Mouse (Mus musculus) kidney, adult 2 months (tissue): ENCODE results near the gene Htr1d. TPM values are rescaled to one million over a fixed set of nuclear protein-coding genes. Genes with fewer than 3 reads are reported as not detected.

Experiments used
- DNase-seq: peaks from one replicate; pipeline ENCODE4 v3.0.0; 2021
- H3K27ac ChIP-seq: fragments of 200-500 bp; 2 replicates; pipeline ENCODE4 v1.5.1; 2012; ENCODE audit warnings: low read depth, low read length, control low read depth, inconsistent platforms; ENCODE audit not compliant: insufficient read depth
- H3K27me3 ChIP-seq: fragments of 200-500 bp; replicated peaks from 2 replicates; pipeline ENCODE4 v1.6.1; 2012; ENCODE audit warnings: mild to moderate bottlenecking, moderate library complexity, low read length, inconsistent platforms; ENCODE audit not compliant: control insufficient read depth, insufficient read depth
- H3K36me3 ChIP-seq: fragments of 200-500 bp; 2 replicates; pipeline ENCODE4 v1.6.1; 2012; ENCODE audit warnings: mild to moderate bottlenecking, moderate library complexity, low read length, inconsistent platforms; ENCODE audit not compliant: control insufficient read depth, insufficient read depth
- H3K4me1 ChIP-seq: fragments of 200-500 bp; 2 replicates; pipeline ENCODE4 v1.6.1; 2011; ENCODE audit warnings: low read length; ENCODE audit not compliant: control insufficient read depth, insufficient read depth
- H3K4me3 ChIP-seq: fragments of 200-500 bp; 2 replicates; pipeline ENCODE4 v1.5.1; 2011; ENCODE audit warnings: mild to moderate bottlenecking, low read depth, low read length, control low read depth; ENCODE audit not compliant: insufficient read depth
- CTCF ChIP-seq: fragments of 200-500 bp; conservative IDR thresholded peaks from 2 replicates; pipeline ENCODE4 v1.5.1; 2011; ENCODE audit warnings: low read depth, mild to moderate bottlenecking, control low read depth, low read length, moderate library complexity, mixed read lengths; ENCODE audit not compliant: insufficient read depth, insufficient read length
- POLR2A ChIP-seq: fragments of 200-500 bp; IDR thresholded peaks from one replicate; pipeline ENCODE4 v1.6.1; 2011; ENCODE audit warnings: low read depth, low read length, control low read depth
- WGBS: fragments of 180-500 bp; shearing (Covaris S2); methylation state at CpG from one replicate; pipeline ENCODE4 v1.1.7; 2018; 5-methylcytosine and 5-hydroxymethylcytosine counted together
- polyA plus RNA-seq: library from polyadenylated mRNA; depleted of rRNA; stranded (reverse); fragments of >200 nt; gene quantifications from 2 replicates; pipeline ENCODE4 v1.2.3, GENCODE M21; 2012

Gene Htr1d
- polyA plus RNA-seq, 1 experiment = not detected

- TF ChIP-seq POLR2A (no peak), CTCF (peak; percentile 64)
- 5% methylated on average over 3 of the region's 3 CpGs for WGBS
- Histone ChIP-seq H3K36me3 (no peaks in the 10 kb centered on the region), H3K4me1 (no peaks in the 10 kb centered on the region), H3K27ac (no peak overlapping the region), H3K27me3 (no peaks in the 10 kb centered on the region), H3K4me3 (no peak overlapping the region)
- peak; percentile 61 for DNase-seq
Measured at GRCm38 (mm10) chr4:136431376-136431693, 8.0 kb downstream of the Htr1d start.

GRCm38 (mm10) chr4:136434029-136434428, 10.7 kb downstream of the Htr1d start:
- TF ChIP-seq POLR2A = no peak
- H3K4me1 ChIP-seq = no peaks in the 10 kb centered on the region
- no peak for DNase-seq
- no peak overlapping the region for H3K4me3 ChIP-seq
- WGBS = 94% methylated on average over 4 of the region's 4 CpGs
- H3K27me3 ChIP-seq = no peaks in the 10 kb centered on the region
- no peaks in the 10 kb centered on the region for H3K36me3 ChIP-seq
- no peak overlapping the region for H3K27ac ChIP-seq

- TF ChIP-seq POLR2A = no peak
- no peak for TF ChIP-seq CTCF
- WGBS = 37% methylated on average over 4 of the region's 4 CpGs
- Histone ChIP-seq H3K36me3 (no peaks in the 10 kb centered on the region), H3K27ac (no peak overlapping the region), H3K4me3 (no peak overlapping the region), H3K27me3 (no peaks in the 10 kb centered on the region), H3K4me1 (no peaks in the 10 kb centered on the region)
- no peak for DNase-seq
Measured at GRCm38 (mm10) chr4:136439106-136439505, 15.8 kb downstream of the Htr1d start.

- 64% methylated on average over 15 of the region's 15 CpGs for WGBS
- Histone ChIP-seq H3K36me3 (no peaks in the 10 kb centered on the region), H3K27me3 (no peaks in the 10 kb centered on the region), H3K4me3 (no peak overlapping the region), H3K27ac (no peak overlapping the region), H3K4me1 (no peaks in the 10 kb centered on the region)
- DNase-seq = no peak
- no peak for TF ChIP-seq CTCF
- no peak for TF ChIP-seq POLR2A
Measured at GRCm38 (mm10) chr4:136441354-136442043, 18.2 kb downstream of the Htr1d start.

- H3K4me1 ChIP-seq = no peaks in the 10 kb centered on the region
- H3K27me3 ChIP-seq = no peaks in the 10 kb centered on the region
- H3K4me3 ChIP-seq = no peak overlapping the region
- H3K36me3 ChIP-seq = no peaks in the 10 kb centered on the region
- no peak for DNase-seq
- no peak for TF ChIP-seq POLR2A
- TF ChIP-seq CTCF = no peak
- 66% methylated on average over 4 of the region's 4 CpGs for WGBS
- no peak overlapping the region for H3K27ac ChIP-seq
Measured at GRCm38 (mm10) chr4:136444561-136444960, 21.2 kb downstream of the Htr1d start.

GRCm38 (mm10) chr4:136449795-136450194, 26.5 kb downstream of the Htr1d start:
- no peak overlapping the region for H3K27ac ChIP-seq
- 86% methylated on average over 5 of the region's 5 CpGs for WGBS
- no peak for DNase-seq

GRCm38 (mm10) chr4:136450271-136450670, 26.9 kb downstream of the Htr1d start:
- H3K36me3 ChIP-seq = no peaks in the 10 kb centered on the region
- no peak for DNase-seq
- no peaks in the 10 kb centered on the region for H3K4me1 ChIP-seq
- no peak overlapping the region for H3K27ac ChIP-seq
- 87% methylated on average over 4 of the region's 4 CpGs for WGBS
- TF ChIP-seq POLR2A (no peak), CTCF (no peak)
- no peaks in the 10 kb centered on the region for H3K27me3 ChIP-seq
- H3K4me3 ChIP-seq = no peak overlapping the region

More at GRCm38 (mm10) chr4:136449795-136450194, 26.5 kb downstream of the Htr1d start:
- Histone ChIP-seq H3K4me1 (no peaks in the 10 kb centered on the region), H3K27me3 (no peaks in the 10 kb centered on the region), H3K36me3 (no peaks in the 10 kb centered on the region), H3K4me3 (no peak overlapping the region)
- TF ChIP-seq POLR2A (no peak), CTCF (no peak)

GRCm38 (mm10) chr4:136451564-136451963, 28.2 kb downstream of the Htr1d start:
- WGBS = 7% methylated on average over 6 of the region's 6 CpGs
- Histone ChIP-seq H3K27ac (no peak overlapping the region), H3K4me1 (no peaks in the 10 kb centered on the region), H3K27me3 (no peaks in the 10 kb centered on the region), H3K36me3 (no peaks in the 10 kb centered on the region), H3K4me3 (no peak overlapping the region)
- peak; percentile 50 for DNase-seq
- no peak for TF ChIP-seq CTCF
- no peak for TF ChIP-seq POLR2A
